Mouse (Mus musculus): ENCODE data around the gene E430018J23Rik. TPM values are rescaled to one million over a fixed set of nuclear protein-coding genes. Genes with fewer than 3 reads are reported as not detected.
"Not testable (repeated sequence)": the region's sequence is repeated elsewhere in the genome, so short reads cannot be mapped to it uniquely, and the experiment has no call there.

The E430018J23Rik gene
- total RNA-seq, 2 experiments from 2014 or later: 3.4 to 3.7 TPM

DNA sequence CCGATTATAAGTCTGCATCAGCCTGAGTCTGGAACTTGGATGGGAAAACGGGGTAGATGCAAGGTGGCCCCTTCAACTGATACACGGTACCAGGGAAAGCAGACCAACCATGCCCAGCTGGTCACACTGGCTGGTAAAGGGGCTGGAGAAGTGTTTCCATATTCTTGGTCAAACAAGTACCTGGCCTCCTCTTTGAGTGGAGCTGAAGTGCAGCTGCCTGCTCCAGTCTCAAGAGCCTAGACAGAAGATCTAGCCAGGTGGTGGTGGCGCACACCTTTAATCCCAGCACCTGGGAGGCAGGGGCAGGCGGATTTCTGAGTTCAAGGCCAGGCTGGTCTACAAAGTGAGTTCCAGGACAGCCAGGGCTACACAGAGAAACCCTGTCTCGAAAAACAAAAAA, 51.6 kb downstream of the E430018J23Rik start:
- DNase-seq: not testable (repeated sequence)

DNA sequence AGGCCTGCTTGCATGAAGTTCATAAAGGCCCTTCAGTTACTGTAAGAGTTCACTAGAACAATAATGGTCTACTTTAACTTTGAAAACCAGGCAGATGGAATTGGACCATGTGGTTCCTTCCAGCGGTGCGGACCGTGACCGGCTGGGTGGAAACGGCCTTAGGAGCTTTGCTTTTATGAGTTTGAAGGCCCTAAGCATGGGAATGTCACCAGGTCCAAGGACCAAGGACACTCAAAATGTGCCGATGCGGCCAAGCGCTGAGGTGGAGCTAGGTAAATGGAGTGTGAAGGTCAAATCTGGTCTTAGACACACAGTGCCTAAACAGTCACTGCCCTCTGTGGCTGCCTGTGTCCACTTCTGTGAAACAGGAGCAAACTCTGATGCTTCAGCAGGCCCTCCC, 52.1 kb downstream of the E430018J23Rik start:
- no peak for DNase-seq

Other genes with a start within 250 kb of the E430018J23Rik start
- 10 to 100 TPM; 35.1 to 36.9 TPM for gene Cd2bp2, start 197.6 kb downstream of the E430018J23Rik start, total RNA-seq (2021)
- gene Tbc1d10b, start 185.2 kb downstream of the E430018J23Rik start, total RNA-seq (2021): 10 to 100 TPM; 20.8 to 21.6 TPM
- gene Mylpf, start 184.7 kb downstream of the E430018J23Rik start, total RNA-seq (2021): 1 to 10 TPM; 1.1 to 3.7 TPM
- 1 to 10 TPM; 6.4 to 6.7 TPM for gene Zfp553, start 160.6 kb downstream of the E430018J23Rik start, total RNA-seq (2021)
- 1 to 10 TPM; 3.0 to 7.7 TPM for gene Sept1, start 160.5 kb downstream of the E430018J23Rik start, total RNA-seq (2021)
- 10 to 100 TPM; 18.3 to 19.3 TPM for gene Zfp771, start 149.4 kb downstream of the E430018J23Rik start, total RNA-seq (2021)
- 10 to 100 TPM; 40.3 to 42.0 TPM for gene Dctpp1, start 132.9 kb downstream of the E430018J23Rik start, total RNA-seq (2021)
- 10 to 100 TPM; 29.5 to 31.7 TPM for gene Sephs2, start 119.6 kb downstream of the E430018J23Rik start, total RNA-seq (2021)
- gene Itgal, start 97.4 kb downstream of the E430018J23Rik start, total RNA-seq (2021): 1 to 10 TPM; 1.9 to 4.1 TPM
- gene Zfp768, start 48.0 kb downstream of the E430018J23Rik start, total RNA-seq (2021): 10 to 100 TPM; 35.9 to 42.9 TPM
- gene Zfp747, start 17.6 kb downstream of the E430018J23Rik start, total RNA-seq (2021): 1 to 10 TPM; 3.4 to 5.1 TPM
- gene 9130019O22Rik, start 6.5 kb downstream of the E430018J23Rik start, total RNA-seq (2021): 1 to 10 TPM; 1.6 to 1.7 TPM
- gene Zfp764, start 13.2 kb upstream of the E430018J23Rik start, total RNA-seq (2021): 1 to 10 TPM; 2.4 to 3.3 TPM
- 1 to 10 TPM; 1.7 to 2.4 TPM for gene Zfp688, start 28.4 kb upstream of the E430018J23Rik start, total RNA-seq (2021)
- 1 to 10 TPM; 1.3 TPM for gene Zfp689, start 55.5 kb upstream of the E430018J23Rik start, total RNA-seq (2021)
- 10 to 100 TPM; 21.1 to 22.2 TPM for gene Prr14, start 66.0 kb upstream of the E430018J23Rik start, total RNA-seq (2021)
- gene Fbrs, start 85.6 kb upstream of the E430018J23Rik start, total RNA-seq (2021): 10 to 100 TPM; 24.2 to 31.1 TPM
- 10 to 100 TPM; 47.1 to 56.4 TPM for gene Srcap, start 118.4 kb upstream of the E430018J23Rik start, total RNA-seq (2021)
- gene Gm42715, start 126.0 kb upstream of the E430018J23Rik start, total RNA-seq (2021): 10 to 100 TPM in 1 of 2 experiments, 1 to 10 TPM in 1; 9.7 to 11.4 TPM
- gene Tmem265, start 167.8 kb upstream of the E430018J23Rik start, total RNA-seq (2021): not detected
- 10 to 100 TPM; 14.9 to 16.4 TPM for gene Phkg2, start 179.7 kb upstream of the E430018J23Rik start, total RNA-seq (2021)
- 10 to 100 TPM; 12.6 to 15.4 TPM for gene Ccdc189, start 195.0 kb upstream of the E430018J23Rik start, total RNA-seq (2021)
- 10 to 100 TPM; 41.0 to 42.8 TPM for gene Rnf40, start 195.1 kb upstream of the E430018J23Rik start, total RNA-seq (2021)
- 10 to 100 TPM; 16.5 TPM for gene Zfp629, start 222.2 kb upstream of the E430018J23Rik start, total RNA-seq (2021)

Data from heart, adult 18-20 months (tissue).